Mouse (Mus musculus): Measurements from ENCODE around the gene Ccdc148. TPM values are rescaled to one million over a fixed set of nuclear protein-coding genes. Genes with fewer than 3 reads are reported as not detected.

Ccdc148 gene
- total and polyA plus RNA-seq, 2 experiments from 2014 or later, result 5.3 to 6.9 TPM

- H3K4me1 ChIP-seq (ENCODE audit: insufficient read depth), result no peaks in the 10 kb centered on the region
- H3K4me2 ChIP-seq (ENCODE audit: low read depth), result no peak overlapping the region
- no peaks in the 10 kb centered on the region for H3K27me3 ChIP-seq (ENCODE audit: insufficient read depth, low read length)
- no peak overlapping the region for H3K9ac ChIP-seq
- ATAC-seq, result no peak
- no peaks in the 10 kb centered on the region for H3K9me3 ChIP-seq (ENCODE audit: low read length)
- no peak overlapping the region for H3K27ac ChIP-seq (ENCODE audit: low read depth, low read length)
- no peak for DNase-seq
- WGBS, result 85% methylated on average over 3 of the region's 3 CpGs
- no peaks in the 10 kb centered on the region for H3K36me3 ChIP-seq (ENCODE audit: insufficient read depth)
- no peak for TF ChIP-seq CTCF (IDR thresholded peaks at IDR 0.05; ENCODE audit: low read depth)
- H3K4me3 ChIP-seq (ENCODE audit: low read depth, low read length), result no peak overlapping the region
Measured at GRCm38 (mm10) chr2:59170208-59170589, 9.7 kb upstream of the Ccdc148 start.

- H3K9me3 ChIP-seq (ENCODE audit: low read length), result no peaks in the 10 kb centered on the region
- no peak for TF ChIP-seq CTCF (IDR thresholded peaks at IDR 0.05; ENCODE audit: low read depth)
- H3K9ac ChIP-seq, result no peak overlapping the region
- H3K4me1 ChIP-seq (ENCODE audit: insufficient read depth), result no peaks in the 10 kb centered on the region
- no peak overlapping the region for H3K4me2 ChIP-seq (ENCODE audit: low read depth)
- H3K27me3 ChIP-seq (ENCODE audit: insufficient read depth, low read length), result no peaks in the 10 kb centered on the region
- no peak for DNase-seq
- ATAC-seq, result no peak
- no peak overlapping the region for H3K4me3 ChIP-seq (ENCODE audit: low read depth, low read length)
- 74% methylated on average over 9 of the region's 9 CpGs for WGBS
- no peaks in the 10 kb centered on the region for H3K36me3 ChIP-seq (ENCODE audit: insufficient read depth)
- H3K27ac ChIP-seq (ENCODE audit: low read depth, low read length), result no peak overlapping the region
Measured at GRCm38 (mm10) chr2:59169572-59170207, 9.2 kb upstream of the Ccdc148 start.

- ATAC-seq, result no peak
- H3K36me3 ChIP-seq (ENCODE audit: insufficient read depth), result no peaks in the 10 kb centered on the region
- no peaks in the 10 kb centered on the region for H3K9me3 ChIP-seq (ENCODE audit: low read length)
- H3K9ac ChIP-seq, result no peak overlapping the region
- H3K4me1 ChIP-seq (ENCODE audit: insufficient read depth), result peaks cover 4% of the 10 kb centered on the region; the same call in 1 of the 2 replicates
- H3K4me2 ChIP-seq (ENCODE audit: low read depth), result no peak overlapping the region
- H3K4me3 ChIP-seq (ENCODE audit: low read depth, low read length), result no peak overlapping the region
- no peak for TF ChIP-seq CTCF (IDR thresholded peaks at IDR 0.05; ENCODE audit: low read depth)
- DNase-seq, result no peak
- WGBS, result 85% methylated on average over 4 of the region's 4 CpGs
- H3K27me3 ChIP-seq (ENCODE audit: insufficient read depth, low read length), result no peaks in the 10 kb centered on the region
- H3K27ac ChIP-seq (ENCODE audit: low read depth, low read length), result no peak overlapping the region
Measured at GRCm38 (mm10) chr2:59167830-59168229, 7.3 kb upstream of the Ccdc148 start.

GRCm38 (mm10) chr2:59166976-59167375, 6.5 kb upstream of the Ccdc148 start:
- Histone ChIP-seq H3K27ac (ENCODE audit: low read depth, low read length) (no peak overlapping the region), H3K36me3 (ENCODE audit: insufficient read depth) (no peaks in the 10 kb centered on the region), H3K9me3 (ENCODE audit: low read length) (no peaks in the 10 kb centered on the region), H3K27me3 (ENCODE audit: insufficient read depth, low read length) (no peaks in the 10 kb centered on the region), H3K4me1 (ENCODE audit: insufficient read depth) (peaks cover 4% of the 10 kb centered on the region), H3K4me3 (ENCODE audit: low read depth, low read length) (no peak overlapping the region), H3K4me2 (ENCODE audit: low read depth) (no peak overlapping the region), H3K9ac (no peak overlapping the region)
- ATAC-seq (no peak), DNase-seq (no peak)
- 88% methylated on average over 4 of the region's 4 CpGs for WGBS
- no peak for TF ChIP-seq CTCF (IDR thresholded peaks at IDR 0.05; ENCODE audit: low read depth)

- H3K9ac ChIP-seq, result peak overlapping the region; percentile 62
- peak overlapping the region; percentile 79 for H3K4me2 ChIP-seq (ENCODE audit: low read depth)
- DNase-seq (no peak), ATAC-seq (no peak)
- no peak for TF ChIP-seq CTCF (IDR thresholded peaks at IDR 0.05; ENCODE audit: low read depth)
- H3K27me3 ChIP-seq (ENCODE audit: insufficient read depth, low read length), result no peaks in the 10 kb centered on the region
- H3K4me3 ChIP-seq (ENCODE audit: low read depth, low read length), result peak overlapping the region; percentile 69
- H3K9me3 ChIP-seq (ENCODE audit: low read length), result no peaks in the 10 kb centered on the region
- no peak overlapping the region for H3K27ac ChIP-seq (ENCODE audit: low read depth, low read length)
- no peaks in the 10 kb centered on the region for H3K36me3 ChIP-seq (ENCODE audit: insufficient read depth)
- H3K4me1 ChIP-seq (ENCODE audit: insufficient read depth), result peaks cover 4% of the 10 kb centered on the region
- 19% methylated on average over 8 of the region's 8 CpGs for WGBS
Measured at GRCm38 (mm10) chr2:59162285-59162600, 1.8 kb upstream of the Ccdc148 start.

GRCm38 (mm10) chr2:59161441-59162284, 1.2 kb upstream of the Ccdc148 start:
- DNase-seq, result peak; percentile 85
- Histone ChIP-seq H3K4me1 (ENCODE audit: insufficient read depth) (peaks cover 4% of the 10 kb centered on the region), H3K36me3 (ENCODE audit: insufficient read depth) (no peaks in the 10 kb centered on the region), H3K9ac (peak overlapping the region; percentile 62), H3K4me2 (ENCODE audit: low read depth) (peak overlapping the region; percentile 79), H3K27ac (ENCODE audit: low read depth, low read length) (peak overlapping the region; percentile 82), H3K9me3 (ENCODE audit: low read length) (no peaks in the 10 kb centered on the region), H3K4me3 (ENCODE audit: low read depth, low read length) (peak overlapping the region; percentile 69), H3K27me3 (ENCODE audit: insufficient read depth, low read length) (no peaks in the 10 kb centered on the region)
- peak; percentile 65 for TF ChIP-seq CTCF (IDR thresholded peaks at IDR 0.05; ENCODE audit: low read depth)
- ATAC-seq, result peak; percentile 76
- under 1% methylated on average over 73 of the region's 74 CpGs for WGBS

GRCm38 (mm10) chr2:59161021-59161440, 548 bp upstream of the Ccdc148 start:
- Histone ChIP-seq H3K36me3 (ENCODE audit: insufficient read depth) (no peaks in the 10 kb centered on the region), H3K27me3 (ENCODE audit: insufficient read depth, low read length) (no peaks in the 10 kb centered on the region), H3K4me1 (ENCODE audit: insufficient read depth) (peaks cover 4% of the 10 kb centered on the region), H3K9ac (peak overlapping the region; percentile 62), H3K4me2 (ENCODE audit: low read depth) (peak overlapping the region; percentile 79), H3K4me3 (ENCODE audit: low read depth, low read length) (peak overlapping the region; percentile 69), H3K9me3 (ENCODE audit: low read length) (no peaks in the 10 kb centered on the region), H3K27ac (ENCODE audit: low read depth, low read length) (peak overlapping the region; percentile 82)
- ATAC-seq (peak; percentile 49), DNase-seq (no peak)
- no peak for TF ChIP-seq CTCF (IDR thresholded peaks at IDR 0.05; ENCODE audit: low read depth)
- WGBS, result under 1% methylated on average over 50 of the region's 58 CpGs

Data from forebrain, postnatal 0 days (tissue).